Mouse (Mus musculus): ENCODE data around the gene Rnf144a.

Gene Rnf144a

DNA sequence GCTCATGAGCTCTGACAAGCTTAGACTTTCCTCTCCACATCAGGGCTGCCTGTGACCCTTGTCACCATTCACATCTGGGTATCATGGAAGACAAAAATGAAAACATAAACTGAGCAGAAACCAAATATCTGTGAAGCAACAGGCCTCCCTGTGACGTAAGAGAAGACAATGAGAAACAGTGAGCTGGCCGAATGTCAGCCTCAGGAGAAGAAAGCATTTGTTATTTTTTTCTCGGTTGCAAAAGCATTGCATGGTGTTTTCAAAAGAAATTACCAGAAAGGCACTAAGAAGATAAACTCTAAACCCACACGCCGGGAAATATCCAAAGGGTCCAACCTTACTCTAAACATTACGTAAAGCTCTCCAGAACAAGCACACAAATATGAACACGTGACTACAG is 41.3 kb downstream of the Rnf144a start:
- DNase-seq (ENCODE audit: low spot score in 2 of 2) = no peak

DNA sequence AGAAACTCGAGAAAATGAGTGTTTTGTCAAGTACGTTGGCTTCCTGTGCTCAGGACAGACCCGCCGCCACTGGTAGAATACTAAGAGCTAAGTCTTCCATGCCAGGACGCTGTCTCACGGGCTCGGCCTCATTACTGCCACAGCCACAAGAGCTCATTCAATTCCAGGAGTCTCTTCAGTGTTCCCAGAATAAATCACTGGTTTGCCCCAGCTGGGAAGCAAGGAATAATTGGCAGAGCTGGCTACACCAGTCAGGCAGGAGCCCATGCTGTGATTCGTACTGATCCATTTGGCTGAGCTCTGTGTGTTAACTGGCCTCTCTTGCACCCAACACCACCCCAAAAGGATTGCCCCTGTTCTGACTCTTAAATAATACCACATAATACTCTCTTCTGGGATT is 45.0 kb downstream of the Rnf144a start:
- no peak for DNase-seq (ENCODE audit: low spot score in 2 of 2)

DNA sequence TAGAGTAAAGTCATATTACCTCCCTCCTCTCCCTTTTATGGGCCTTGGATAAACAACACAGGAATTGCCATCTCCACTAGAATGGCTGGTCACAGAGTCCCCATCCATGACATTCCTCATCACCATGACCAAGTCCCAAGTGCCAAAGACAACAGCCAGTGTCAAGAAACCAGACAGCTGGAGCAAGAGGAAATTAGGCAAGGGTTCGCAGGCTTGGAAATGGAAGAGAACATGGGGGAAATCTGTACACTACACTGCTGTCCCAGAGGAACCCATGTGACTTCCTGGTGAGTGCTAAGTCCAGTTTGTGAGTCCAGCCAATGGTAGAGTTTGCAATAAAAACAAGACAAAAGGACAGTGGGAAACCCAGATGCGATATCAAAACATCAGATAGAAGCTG is 47.7 kb downstream of the Rnf144a start:
- no peak for DNase-seq (ENCODE audit: low spot score in 2 of 2)

DNA sequence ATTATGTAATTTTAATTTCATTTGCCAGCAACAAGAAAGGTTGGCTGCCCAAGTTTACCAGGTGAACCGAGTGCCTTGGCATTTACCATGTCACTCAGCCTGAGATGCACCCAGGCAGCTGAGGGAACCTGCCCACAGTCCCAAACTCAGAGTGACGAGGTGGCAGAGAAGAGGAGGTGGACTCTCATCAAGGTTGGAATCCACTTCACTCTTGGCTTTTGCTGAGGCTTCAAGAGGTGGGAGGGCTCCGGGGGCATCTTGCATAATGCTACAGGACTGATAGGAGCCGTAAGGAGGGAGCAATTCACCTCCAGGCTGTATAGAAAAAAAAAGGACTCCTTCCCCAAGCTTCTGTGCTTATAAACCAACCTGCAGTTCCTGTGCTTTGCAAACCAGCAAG is 48.7 kb downstream of the Rnf144a start:
- no peak for DNase-seq (ENCODE audit: low spot score in 2 of 2)

DNA sequence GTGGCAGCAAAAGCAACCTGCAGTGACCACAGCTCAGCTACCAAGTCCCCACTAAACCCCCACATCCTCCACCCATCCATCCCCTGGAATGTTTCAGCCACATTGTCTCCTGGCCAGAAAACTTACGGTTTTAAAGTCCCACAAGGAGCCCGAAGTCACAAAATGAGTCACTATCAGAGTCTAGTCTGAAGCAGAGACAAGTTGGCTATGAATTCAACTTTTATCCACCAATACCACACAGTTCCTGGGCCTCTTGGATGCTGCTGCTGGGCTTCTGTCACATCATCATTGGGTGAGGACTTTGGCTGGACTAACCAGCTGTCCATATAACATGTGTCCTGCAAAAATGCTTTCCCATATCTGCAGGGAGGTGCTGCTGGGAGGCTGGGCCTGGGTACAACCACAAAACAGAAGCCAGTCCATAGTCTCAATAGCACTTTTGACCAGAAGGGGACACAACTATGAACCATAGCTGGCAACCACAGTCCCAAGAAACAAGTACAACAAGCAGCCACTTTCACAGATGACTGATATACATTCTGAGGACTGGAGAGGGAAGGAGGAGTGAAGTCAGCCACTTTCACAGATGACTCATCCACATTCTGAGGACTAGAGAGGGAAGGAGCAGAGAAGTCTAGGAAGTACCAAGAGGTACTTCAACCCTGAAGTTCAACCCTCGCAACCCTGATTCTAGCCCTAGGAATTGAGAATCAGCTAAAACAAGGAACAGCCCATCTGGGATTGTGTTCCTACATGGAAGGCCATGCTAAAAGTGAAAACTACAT is 49.3 kb downstream of the Rnf144a start:
- DNase-seq (ENCODE audit: low spot score in 2 of 2) = no peak

GRCm38 (mm10) chr12:26364822-26365221 is 50.2 kb downstream of the Rnf144a start:
- DNase-seq (ENCODE audit: low spot score in 2 of 2) = no peak

GRCm38 (mm10) chr12:26360946-26361523 is 54.0 kb downstream of the Rnf144a start:
- no peak for DNase-seq (ENCODE audit: low spot score in 2 of 2)

DNA sequence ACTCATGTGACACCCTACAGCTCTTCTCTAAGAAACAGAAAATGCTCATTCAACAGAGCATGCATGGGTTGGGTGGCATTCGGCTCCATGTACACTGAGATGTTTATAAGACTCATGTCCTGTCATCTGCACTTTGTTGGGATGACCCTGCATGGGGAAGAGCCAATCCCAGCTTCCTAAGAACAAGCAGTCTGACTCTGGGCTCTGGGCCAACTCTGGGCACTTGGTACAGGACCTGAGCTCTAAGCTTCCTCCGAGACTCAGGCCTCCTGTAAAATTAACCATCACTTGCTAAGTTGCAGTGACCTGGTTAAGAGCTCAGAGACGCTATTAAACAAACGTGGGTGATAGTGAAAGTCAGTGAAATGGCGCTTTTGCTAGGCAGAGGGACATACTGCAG is 55.2 kb downstream of the Rnf144a start:
- no peak for DNase-seq (ENCODE audit: low spot score in 2 of 2)

GRCm38 (mm10) chr12:26359241-26359640 is 55.8 kb downstream of the Rnf144a start:
- no peak for DNase-seq (ENCODE audit: low spot score in 2 of 2)

- no peak for DNase-seq (ENCODE audit: low spot score in 2 of 2)
These were observed 57.8 kb downstream of the Rnf144a start for GRCm38 (mm10) chr12:26357246-26357645.

GRCm38 (mm10) chr12:26356191-26356590 is 58.9 kb downstream of the Rnf144a start:
- DNase-seq (ENCODE audit: low spot score in 2 of 2) = peak in 1 of 2 experiments; percentile 47

GRCm38 (mm10) chr12:26351321-26351720 is 63.7 kb downstream of the Rnf144a start:
- no peak for DNase-seq (ENCODE audit: low spot score in 2 of 2)

- DNase-seq (ENCODE audit: low spot score in 2 of 2) = no peak
These were observed 70.6 kb downstream of the Rnf144a start for GRCm38 (mm10) chr12:26344408-26344807.

DNA sequence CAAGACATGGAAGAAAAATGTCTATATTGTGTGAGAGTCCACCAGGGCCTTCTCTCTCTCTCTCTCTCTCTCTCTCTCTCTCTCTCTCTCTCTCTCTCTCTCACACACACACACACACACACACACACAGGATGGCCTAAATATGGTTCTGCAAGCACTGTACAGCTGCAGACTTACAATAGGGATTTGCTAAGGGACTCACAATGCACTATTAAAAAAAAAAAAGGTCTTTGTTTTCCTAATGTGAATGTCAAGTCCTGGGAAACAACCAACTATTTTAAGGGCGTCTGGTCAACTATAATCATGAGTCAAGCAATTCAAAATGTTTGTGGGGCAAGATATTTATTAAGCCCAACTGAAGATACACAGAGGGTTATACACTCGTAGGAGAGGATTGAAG is 71.9 kb downstream of the Rnf144a start:
- no peak for DNase-seq (ENCODE audit: low spot score in 2 of 2)

- DNase-seq (ENCODE audit: low spot score in 2 of 2) = no peak
These were observed 72.4 kb downstream of the Rnf144a start for GRCm38 (mm10) chr12:26342663-26343062.

- DNase-seq (ENCODE audit: low spot score in 2 of 2) = no peak
These were observed 73.0 kb downstream of the Rnf144a start for GRCm38 (mm10) chr12:26342086-26342485.

GRCm38 (mm10) chr12:26340621-26341020 is 74.4 kb downstream of the Rnf144a start:
- no peak for DNase-seq (ENCODE audit: low spot score in 2 of 2)

DNA sequence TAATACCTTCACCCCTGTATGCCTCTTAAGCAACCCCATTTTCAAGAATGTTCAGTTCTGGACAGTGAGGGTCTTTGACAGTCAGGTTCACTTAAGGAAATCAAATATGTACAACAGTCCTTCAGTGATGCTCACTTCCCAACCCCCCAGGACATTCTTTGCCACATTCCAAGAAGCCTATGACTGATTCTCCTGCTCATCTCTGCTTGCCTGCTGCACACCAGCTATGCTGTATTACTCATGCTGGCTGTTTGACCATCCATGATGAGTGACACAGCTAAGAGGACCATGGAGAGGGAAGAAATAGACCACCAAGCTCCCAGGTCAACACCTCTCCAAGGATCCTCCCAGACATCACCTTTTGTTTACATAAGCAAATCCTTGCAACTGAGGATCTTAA is 75.2 kb downstream of the Rnf144a start:
- DNase-seq (ENCODE audit: low spot score in 2 of 2) = no peak

DNA sequence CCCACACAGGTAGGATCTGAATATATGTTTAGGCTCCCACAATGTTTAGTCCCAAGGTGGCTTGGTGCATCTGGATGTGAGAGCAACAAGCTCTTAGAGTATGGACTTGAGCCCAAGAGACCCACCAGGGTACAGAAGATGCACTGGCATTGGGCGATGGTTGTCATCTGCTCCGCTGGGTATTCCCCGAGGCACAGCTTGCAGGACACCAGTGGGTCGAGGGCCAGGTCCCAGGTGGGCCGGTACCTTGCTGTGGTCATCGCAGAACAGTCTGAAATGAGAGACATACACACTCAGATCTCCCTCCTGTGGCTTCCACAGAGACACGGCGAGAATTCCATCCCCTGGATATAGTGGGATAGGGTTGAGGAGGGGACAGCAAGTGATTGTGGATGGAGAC is 75.9 kb downstream of the Rnf144a start:
- DNase-seq (ENCODE audit: low spot score in 2 of 2) = no peak

- DNase-seq (ENCODE audit: low spot score in 2 of 2) = no peak
These were observed 81.4 kb downstream of the Rnf144a start for GRCm38 (mm10) chr12:26333678-26334077.

DNA sequence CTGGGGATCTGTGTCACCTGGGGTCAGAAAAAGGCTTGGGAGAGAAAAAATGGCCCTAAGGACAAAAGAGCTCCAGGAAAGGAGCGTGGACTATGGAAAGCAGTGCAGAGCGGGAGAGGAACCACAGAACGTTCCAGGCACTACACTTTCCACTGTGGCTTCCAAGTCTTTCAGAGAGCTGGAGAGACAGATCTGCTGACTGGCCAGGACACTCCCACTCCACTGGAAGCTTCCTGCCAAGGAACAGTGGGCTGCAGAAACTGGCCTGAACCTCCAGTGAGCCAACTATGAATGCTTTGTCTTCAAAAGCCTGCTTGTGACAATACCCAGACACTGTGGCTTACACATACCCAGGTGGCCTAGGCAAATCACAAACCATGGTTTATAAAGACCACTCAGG is 84.0 kb downstream of the Rnf144a start:
- DNase-seq (ENCODE audit: low spot score in 2 of 2) = peak; percentile 7 to 50

DNA sequence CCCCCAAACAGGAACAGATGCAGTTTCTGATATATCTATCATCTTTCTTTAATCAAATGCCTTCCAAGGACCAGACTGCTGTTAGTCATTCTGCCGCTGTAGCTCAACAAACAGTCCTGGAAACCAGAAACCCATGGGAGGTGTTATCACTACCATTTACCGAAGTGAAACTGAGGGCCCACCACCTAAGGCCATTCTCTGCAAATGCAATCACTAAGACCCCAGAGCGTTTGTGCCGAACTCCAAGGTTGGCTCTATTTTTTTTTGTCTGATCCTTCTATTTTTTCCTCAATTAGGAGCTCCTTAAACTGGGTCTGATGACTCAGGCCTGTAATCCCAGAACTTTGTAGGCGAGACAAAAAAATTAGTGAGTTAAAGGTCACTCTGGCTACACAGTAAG is 85.3 kb downstream of the Rnf144a start:
- DNase-seq (ENCODE audit: low spot score in 2 of 2) = no peak

GRCm38 (mm10) chr12:26329031-26329675 is 85.9 kb downstream of the Rnf144a start:
- DNase-seq (ENCODE audit: low spot score in 2 of 2) = no peak
